Mouse (Mus musculus) E14TG2a.4 (cell line): ENCODE data around the gene Fam83g.

Source experiments
- CTCF ChIP-seq: conservative IDR thresholded peaks from 2 replicates; pipeline ENCODE4 v1.5.1; 2014; ENCODE audit warnings: low read length
- POU5F1 ChIP-seq: IDR thresholded peaks from 2 replicates; pipeline ENCODE4 v1.6.1; 2014; ENCODE audit warnings: low read length, borderline replicate concordance

DNA sequence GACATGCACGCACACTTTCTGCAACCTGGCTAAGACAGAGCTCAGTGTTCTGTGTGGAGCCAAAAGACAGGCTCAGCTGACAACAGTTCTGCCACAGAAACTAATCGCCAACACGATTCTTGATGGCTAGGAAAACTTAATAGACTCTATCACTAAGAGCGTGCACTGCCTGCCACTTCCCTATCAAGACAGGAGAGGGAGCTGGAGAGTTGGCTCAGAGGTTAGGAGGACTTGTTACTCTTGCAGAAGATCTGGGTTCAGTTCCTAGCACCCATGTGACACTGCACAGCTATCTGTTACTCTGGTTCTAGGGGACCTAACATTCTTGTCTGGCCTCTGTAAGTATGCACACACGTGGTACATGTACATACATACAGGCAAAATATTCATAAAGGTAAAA lies 67.7 kb downstream of the Fam83g start:
- peak; percentile 75 for TF ChIP-seq CTCF
- no peak for TF ChIP-seq POU5F1
